Mouse (Mus musculus): Measurements from ENCODE around the gene Zfp281. TPM values are rescaled to one million over a fixed set of nuclear protein-coding genes. Genes with fewer than 3 reads are reported as not detected.

Gene Zfp281
- polyA plus RNA-seq, 1 experiment from 2014 or later: 20.6 TPM

DNA sequence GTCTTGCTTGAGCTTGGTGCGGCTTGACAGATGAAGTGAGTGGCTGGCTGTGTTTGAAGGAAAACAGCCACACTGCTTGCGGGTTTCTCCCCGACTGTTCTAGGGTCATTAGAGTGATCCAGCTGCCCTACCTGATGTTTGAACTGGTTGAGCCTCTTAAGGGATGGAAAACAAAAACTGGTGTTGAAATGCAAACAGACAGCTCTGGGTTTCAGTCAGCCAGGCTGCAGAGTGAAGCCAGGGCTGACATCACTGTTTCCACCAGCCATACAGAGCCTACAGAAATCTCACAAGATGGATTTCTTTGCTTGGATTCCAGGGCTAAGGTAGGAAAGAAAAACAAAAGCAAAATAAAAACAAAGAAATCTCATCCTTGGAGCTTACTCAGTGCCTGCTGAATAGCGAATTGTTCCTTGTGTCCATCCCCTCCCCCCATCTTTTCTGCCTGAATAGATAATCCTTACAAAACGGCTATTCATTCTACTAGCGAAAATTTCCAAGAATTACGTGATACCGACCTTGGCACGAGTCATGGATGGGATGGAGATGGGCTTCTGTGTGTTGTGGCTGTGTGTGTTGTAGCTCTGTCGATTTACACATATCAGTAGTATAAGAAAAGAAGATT, 37.4 kb downstream of the Zfp281 start:
- ATAC-seq (ENCODE audit: low FRiP score, low read depth): no peak
- no peaks in the 10 kb centered on the region for H3K36me3 ChIP-seq
- peak overlapping the region; percentile 15 for H3K4me2 ChIP-seq
- 18% methylated on average over 10 of the region's 10 CpGs for WGBS
- no peak overlapping the region for H3K4me3 ChIP-seq
- peaks cover 10% of the 10 kb centered on the region; the same call in 1 of the 2 replicates for H3K4me1 ChIP-seq (replicated peaks)
- H3K9me3 ChIP-seq: no peaks in the 10 kb centered on the region
- H3K9ac ChIP-seq: no peak overlapping the region
- no peaks in the 10 kb centered on the region for H3K27me3 ChIP-seq
- H3K27ac ChIP-seq (replicated peaks): no peak overlapping the region; the same call in 1 of the 2 replicates

DNA sequence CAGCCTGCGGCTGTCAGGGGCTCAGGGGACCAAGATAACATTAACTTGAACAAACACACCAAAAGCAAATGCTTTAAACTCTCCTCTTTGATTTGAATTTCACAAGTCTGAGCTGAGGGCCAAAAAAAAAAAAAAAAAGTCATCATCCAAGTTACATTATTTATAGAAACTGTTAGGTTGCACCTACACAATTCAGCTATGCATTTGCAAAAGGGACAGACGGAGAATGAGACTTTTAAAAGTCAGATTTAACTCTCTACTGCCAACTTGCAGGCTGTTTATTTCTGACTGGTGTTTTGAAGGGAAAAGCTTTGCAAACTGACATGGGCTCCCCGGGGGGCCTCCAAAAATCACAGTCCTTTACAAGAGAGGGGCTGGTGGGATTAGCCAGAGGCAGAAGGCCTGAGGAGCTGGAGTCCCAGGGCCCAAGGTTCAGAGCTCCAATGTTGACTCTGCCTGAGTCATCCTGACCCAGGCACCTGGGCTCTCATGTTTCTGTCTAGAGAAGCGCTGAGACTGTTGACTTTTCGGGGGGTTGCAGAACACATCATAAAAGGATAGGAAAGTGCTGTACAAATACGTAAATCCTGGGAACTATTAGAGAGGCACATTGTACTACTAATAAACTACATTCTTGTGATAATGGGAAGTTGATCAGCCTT, 40.4 kb downstream of the Zfp281 start:
- Histone ChIP-seq H3K4me1 (replicated peaks) (peaks cover 10% of the 10 kb centered on the region; the same call in 1 of the 2 replicates), H3K36me3 (no peaks in the 10 kb centered on the region), H3K9me3 (no peaks in the 10 kb centered on the region), H3K4me2 (no peak overlapping the region), H3K9ac (no peak overlapping the region), H3K27me3 (no peaks in the 10 kb centered on the region), H3K4me3 (no peak overlapping the region), H3K27ac (replicated peaks) (no peak overlapping the region)
- no peak for ATAC-seq (ENCODE audit: low FRiP score, low read depth)
- 65% methylated on average over 6 of the region's 6 CpGs for WGBS

DNA sequence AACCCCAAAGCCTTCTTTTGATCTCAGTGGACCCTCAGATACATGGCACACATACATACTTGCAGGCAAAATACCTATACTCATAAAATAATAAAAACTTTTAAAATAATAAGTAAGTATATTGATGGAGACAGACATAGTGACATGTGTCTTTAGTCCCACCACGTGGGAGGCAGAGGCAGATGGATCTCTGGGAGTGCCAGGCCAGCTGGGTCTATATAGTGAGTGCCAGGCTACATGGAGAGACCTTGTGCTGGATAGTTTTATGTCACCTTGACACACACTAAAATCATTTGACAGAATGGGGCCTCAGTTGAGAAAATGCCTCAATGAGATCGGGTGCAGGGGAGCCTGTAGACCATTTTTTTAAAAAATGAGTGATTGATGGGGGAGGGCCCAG, 41.8 kb downstream of the Zfp281 start:
- no peak overlapping the region for H3K4me3 ChIP-seq
- ATAC-seq (ENCODE audit: low FRiP score, low read depth): no peak
- peaks cover 6% of the 10 kb centered on the region; the same call in 1 of the 2 replicates for H3K4me1 ChIP-seq (replicated peaks)
- H3K9me3 ChIP-seq: no peaks in the 10 kb centered on the region
- no peaks in the 10 kb centered on the region for H3K36me3 ChIP-seq
- H3K27ac ChIP-seq (replicated peaks): no peak overlapping the region
- 70% methylated on average over 2 of the region's 2 CpGs for WGBS
- no peak overlapping the region for H3K9ac ChIP-seq
- H3K4me2 ChIP-seq: no peak overlapping the region
- H3K27me3 ChIP-seq: no peaks in the 10 kb centered on the region

DNA sequence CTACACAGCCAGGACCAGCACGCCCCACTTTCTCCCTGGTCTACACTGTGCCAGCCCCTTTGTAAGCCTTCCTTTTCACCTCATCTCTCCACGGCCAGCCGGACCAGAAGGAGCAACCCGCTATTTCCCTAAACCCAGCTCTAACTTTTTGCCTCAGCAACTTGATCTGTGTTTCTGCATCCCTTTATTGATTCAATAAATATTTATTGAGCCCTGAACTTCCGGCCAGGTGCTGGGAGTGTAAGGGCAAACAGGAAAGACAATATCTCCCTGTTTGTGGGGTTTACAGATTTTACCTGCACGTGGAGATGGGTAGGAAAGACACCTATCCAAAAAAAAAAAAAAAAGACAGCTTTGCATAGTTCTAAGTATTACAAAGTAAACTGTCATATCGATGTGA, 45.2 kb downstream of the Zfp281 start:
- H3K9me3 ChIP-seq: no peaks in the 10 kb centered on the region
- no peak overlapping the region for H3K9ac ChIP-seq
- H3K4me3 ChIP-seq: no peak overlapping the region
- 83% methylated on average over 7 of the region's 7 CpGs for WGBS
- peaks cover 5% of the 10 kb centered on the region; the same call in 1 of the 2 replicates for H3K4me1 ChIP-seq (replicated peaks)
- no peaks in the 10 kb centered on the region for H3K36me3 ChIP-seq
- no peaks in the 10 kb centered on the region for H3K27me3 ChIP-seq
- no peak for ATAC-seq (ENCODE audit: low FRiP score, low read depth)
- H3K4me2 ChIP-seq: no peak overlapping the region
- no peak overlapping the region for H3K27ac ChIP-seq (replicated peaks)

DNA sequence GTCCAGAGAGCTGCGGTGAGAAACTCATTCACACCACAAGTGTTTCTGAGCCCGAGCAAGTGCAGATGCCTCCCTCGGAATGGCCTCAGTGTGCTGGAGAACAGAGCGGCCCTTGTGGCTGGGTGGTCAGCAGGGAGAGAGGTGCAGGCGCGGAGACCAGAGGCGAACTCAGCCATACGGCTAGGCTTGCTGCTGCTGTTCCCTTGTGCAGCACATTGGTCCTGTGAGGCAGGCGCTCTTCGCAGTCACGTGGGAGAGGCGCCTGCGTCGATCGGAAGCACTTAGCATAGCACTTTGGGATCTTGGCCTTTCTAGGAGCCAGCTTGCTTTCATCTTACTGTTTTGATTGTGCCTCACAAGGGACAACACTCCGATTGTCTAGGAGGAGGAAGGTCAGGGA, 45.7 kb downstream of the Zfp281 start:
- Histone ChIP-seq H3K4me1 (replicated peaks) (peaks cover 9% of the 10 kb centered on the region), H3K27ac (replicated peaks) (no peak overlapping the region), H3K36me3 (no peaks in the 10 kb centered on the region), H3K9me3 (no peaks in the 10 kb centered on the region), H3K4me3 (no peak overlapping the region), H3K9ac (no peak overlapping the region), H3K27me3 (no peaks in the 10 kb centered on the region), H3K4me2 (peak overlapping the region; percentile 20)
- peak; percentile 51; the same call in 1 of the 2 replicates for ATAC-seq (ENCODE audit: low FRiP score, low read depth)
- WGBS: 44% methylated on average over 16 of the region's 16 CpGs

DNA sequence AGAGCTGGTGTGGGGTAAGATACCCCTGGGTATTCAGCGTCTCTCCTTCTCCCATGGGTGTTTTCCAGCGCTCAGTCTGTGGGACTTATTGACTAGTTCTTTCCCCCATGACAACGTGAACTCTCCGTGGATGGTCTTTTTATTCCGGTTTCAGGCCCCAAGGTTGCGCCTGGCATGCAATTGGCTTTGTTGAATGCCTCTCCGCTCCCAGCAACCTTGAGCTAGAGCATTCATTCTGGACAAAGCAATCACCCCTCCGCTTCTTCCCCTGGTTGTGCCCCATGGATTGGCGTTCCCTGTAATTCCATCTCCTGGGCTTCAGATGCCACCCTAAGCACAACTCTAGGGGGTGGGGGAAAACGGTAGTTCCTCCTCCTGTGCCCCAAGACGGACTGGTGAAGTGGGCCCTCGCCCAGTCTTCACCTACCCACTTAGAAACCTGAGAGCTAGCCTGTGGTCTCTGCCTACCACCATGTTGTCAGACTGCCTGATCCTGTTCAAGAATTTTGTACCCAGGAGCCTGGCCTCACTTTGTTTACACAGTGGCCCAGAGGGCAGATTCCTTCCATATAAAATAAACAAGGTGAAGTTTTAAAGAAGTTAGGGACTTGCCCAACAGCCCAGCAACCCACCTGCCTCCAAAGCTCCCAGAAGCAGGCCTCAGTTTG, 47.2 kb downstream of the Zfp281 start:
- no peak overlapping the region for H3K9ac ChIP-seq
- no peak overlapping the region for H3K27ac ChIP-seq (replicated peaks)
- 80% methylated on average over 12 of the region's 12 CpGs for WGBS
- H3K4me2 ChIP-seq: no peak overlapping the region
- H3K4me1 ChIP-seq (replicated peaks): peaks cover 10% of the 10 kb centered on the region
- no peak overlapping the region for H3K4me3 ChIP-seq
- H3K27me3 ChIP-seq: no peaks in the 10 kb centered on the region
- ATAC-seq (ENCODE audit: low FRiP score, low read depth): no peak
- no peaks in the 10 kb centered on the region for H3K36me3 ChIP-seq
- H3K9me3 ChIP-seq: no peaks in the 10 kb centered on the region

DNA sequence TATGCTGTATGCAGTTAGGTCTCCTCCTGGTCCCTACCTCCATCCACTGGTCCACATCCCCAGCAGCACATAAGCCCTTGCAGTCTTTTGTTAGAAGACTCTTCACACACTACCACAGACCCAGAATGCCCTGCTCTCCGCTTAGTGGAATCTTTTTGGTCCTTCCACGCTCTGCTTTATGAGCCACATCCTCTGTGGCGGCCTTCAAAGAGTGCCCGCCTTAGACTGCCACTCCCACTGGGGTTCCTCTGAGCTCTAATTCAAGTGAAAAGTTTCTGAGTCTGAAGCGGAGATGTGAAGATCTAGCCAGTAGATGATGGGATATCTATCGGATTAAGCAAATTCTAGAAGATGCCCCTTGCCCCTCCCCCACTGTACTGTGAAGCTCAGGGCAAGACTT, 47.9 kb downstream of the Zfp281 start:
- Histone ChIP-seq H3K4me2 (no peak overlapping the region), H3K9me3 (no peaks in the 10 kb centered on the region), H3K4me3 (no peak overlapping the region), H3K9ac (no peak overlapping the region), H3K4me1 (replicated peaks) (peaks cover 10% of the 10 kb centered on the region), H3K36me3 (no peaks in the 10 kb centered on the region), H3K27me3 (no peaks in the 10 kb centered on the region), H3K27ac (replicated peaks) (no peak overlapping the region)
- WGBS: 88% methylated on average over 6 of the region's 6 CpGs
- ATAC-seq (ENCODE audit: low FRiP score, low read depth): no peak

DNA sequence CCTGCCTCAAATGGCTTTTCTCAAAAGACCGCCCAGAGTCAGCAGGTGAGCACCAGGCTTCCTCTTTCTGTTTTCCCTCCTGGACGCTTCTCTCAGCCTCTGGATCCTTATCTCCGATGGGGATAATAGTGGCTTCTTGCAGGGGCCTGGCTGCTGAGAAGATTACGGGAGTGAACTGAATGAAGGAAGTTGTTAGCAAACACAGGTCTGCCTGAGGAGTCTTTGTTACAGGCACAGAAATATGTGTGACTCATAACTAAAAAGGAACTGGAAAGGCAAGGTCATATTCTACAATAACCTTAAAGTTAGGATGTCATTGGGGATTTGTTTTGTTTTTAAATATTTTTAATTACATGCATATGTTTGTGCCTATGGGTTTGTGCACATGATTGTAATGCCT, 48.6 kb downstream of the Zfp281 start:
- no peak for ATAC-seq (ENCODE audit: low FRiP score, low read depth)
- H3K27ac ChIP-seq (replicated peaks): no peak overlapping the region
- 71% methylated on average over 4 of the region's 4 CpGs for WGBS
- H3K36me3 ChIP-seq: no peaks in the 10 kb centered on the region
- no peak overlapping the region for H3K4me3 ChIP-seq
- no peak overlapping the region for H3K9ac ChIP-seq
- H3K4me2 ChIP-seq: no peak overlapping the region
- H3K4me1 ChIP-seq (replicated peaks): peaks cover 10% of the 10 kb centered on the region
- H3K27me3 ChIP-seq: no peaks in the 10 kb centered on the region
- no peaks in the 10 kb centered on the region for H3K9me3 ChIP-seq

DNA sequence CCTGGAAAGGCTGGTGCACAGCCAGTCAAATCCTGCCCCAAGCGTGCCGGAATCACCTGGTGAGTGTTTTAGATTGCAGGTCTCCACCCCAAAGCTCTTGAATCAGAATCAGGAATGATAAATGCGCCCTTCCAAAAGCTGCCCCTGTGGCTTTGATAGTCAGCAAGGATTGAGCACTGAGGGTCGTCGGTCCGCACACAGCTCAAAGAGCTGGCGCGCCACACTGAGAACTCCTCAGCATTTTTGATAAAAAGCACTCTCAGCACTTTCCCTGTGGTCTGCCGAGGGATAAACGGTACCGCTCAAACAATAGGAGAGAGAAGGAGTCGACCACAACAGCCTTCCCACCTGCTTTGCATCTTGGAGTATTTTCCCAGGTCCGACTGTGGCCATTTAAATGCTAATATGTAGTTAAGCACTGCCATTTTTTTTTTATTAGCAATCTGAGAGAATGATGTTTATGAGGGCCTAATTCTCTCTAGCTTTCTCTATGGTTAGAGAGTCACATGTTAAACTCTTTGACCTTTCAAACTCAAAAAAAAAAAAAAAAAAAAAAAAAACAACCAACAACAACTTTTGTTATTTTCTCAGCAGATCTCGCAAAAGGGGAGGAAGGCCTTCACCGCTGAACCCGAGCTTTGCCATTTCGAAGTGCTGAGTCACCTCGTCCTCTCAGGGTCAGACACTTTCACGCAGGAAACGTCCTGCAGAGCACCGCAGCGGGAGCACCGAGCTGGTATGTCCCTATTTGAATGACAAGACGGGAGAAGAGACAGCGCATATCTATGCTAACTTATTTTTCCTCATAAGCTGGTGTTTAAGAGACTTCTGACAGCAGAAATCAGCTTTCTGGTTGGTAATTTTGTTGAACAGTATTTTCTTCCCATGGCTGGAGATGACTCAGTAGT, 50.1 kb downstream of the Zfp281 start:
- Histone ChIP-seq H3K9ac (no peak overlapping the region), H3K27ac (replicated peaks) (no peak overlapping the region), H3K4me3 (no peak overlapping the region), H3K36me3 (no peaks in the 10 kb centered on the region), H3K27me3 (no peaks in the 10 kb centered on the region), H3K9me3 (no peaks in the 10 kb centered on the region), H3K4me1 (replicated peaks) (peaks cover 10% of the 10 kb centered on the region), H3K4me2 (no peak overlapping the region)
- WGBS: 16% methylated on average over 25 of the region's 25 CpGs
- ATAC-seq (ENCODE audit: low FRiP score, low read depth): no peak

DNA sequence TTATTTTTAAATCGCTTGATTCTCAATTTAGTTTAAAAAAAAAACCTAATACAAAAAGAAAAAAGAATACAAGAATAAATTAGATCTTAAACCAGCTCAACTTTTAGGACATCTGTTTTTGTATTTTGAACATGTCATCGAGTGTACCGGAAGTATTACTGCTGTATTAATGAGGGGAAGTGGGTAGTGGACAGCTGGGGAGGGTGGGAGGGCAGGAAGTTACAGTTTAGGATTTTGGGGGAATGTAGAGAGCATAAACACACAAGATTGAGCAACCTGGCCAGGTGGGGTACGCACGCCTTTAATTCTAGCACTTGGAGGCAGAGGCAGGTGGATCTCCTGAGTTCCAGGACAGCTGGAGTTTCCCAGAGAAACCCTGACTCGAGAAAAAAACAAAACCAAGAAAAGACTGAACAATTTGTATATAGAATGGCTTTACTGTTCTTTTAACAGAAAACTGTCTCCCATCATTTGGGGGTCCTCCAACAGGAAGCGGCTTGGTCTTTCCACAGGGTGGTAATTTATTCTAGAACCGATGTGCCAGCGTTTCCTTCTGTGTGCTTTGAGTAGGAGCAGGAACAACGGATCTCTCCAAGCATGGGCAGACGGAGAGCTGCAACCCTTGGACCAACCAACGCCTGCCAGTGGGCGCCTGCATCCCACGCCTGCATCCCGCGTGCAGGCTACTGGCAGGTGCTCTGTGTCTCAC, 51.2 kb downstream of the Zfp281 start:
- no peaks in the 10 kb centered on the region for H3K9me3 ChIP-seq
- no peaks in the 10 kb centered on the region for H3K36me3 ChIP-seq
- no peaks in the 10 kb centered on the region for H3K27me3 ChIP-seq
- H3K9ac ChIP-seq: no peak overlapping the region
- H3K27ac ChIP-seq (replicated peaks): no peak overlapping the region
- H3K4me2 ChIP-seq: no peak overlapping the region
- ATAC-seq (ENCODE audit: low FRiP score, low read depth): no peak
- H3K4me3 ChIP-seq: no peak overlapping the region
- peaks cover 10% of the 10 kb centered on the region for H3K4me1 ChIP-seq (replicated peaks)
- 88% methylated on average over 16 of the region's 16 CpGs for WGBS

DNA sequence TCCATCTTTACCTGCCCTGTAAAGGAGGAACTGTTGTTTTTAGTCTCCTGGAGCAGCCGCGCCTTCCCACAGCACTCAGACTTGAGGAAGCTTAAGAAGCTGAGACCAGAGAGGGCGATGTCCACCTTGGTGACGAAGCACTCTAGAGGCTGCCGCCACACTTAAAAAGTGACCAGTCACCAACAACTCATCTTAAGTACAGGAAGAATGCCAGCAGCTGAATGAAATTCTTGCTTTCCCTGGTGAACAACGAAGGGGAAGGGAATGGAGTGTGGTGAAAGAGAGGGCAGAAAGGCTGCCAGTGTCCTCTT, 51.7 kb downstream of the Zfp281 start:
- Histone ChIP-seq H3K9me3 (no peaks in the 10 kb centered on the region), H3K9ac (no peak overlapping the region), H3K36me3 (no peaks in the 10 kb centered on the region), H3K27me3 (no peaks in the 10 kb centered on the region), H3K4me2 (no peak overlapping the region), H3K27ac (replicated peaks) (no peak overlapping the region), H3K4me3 (no peak overlapping the region), H3K4me1 (replicated peaks) (peaks cover 10% of the 10 kb centered on the region)
- no peak for ATAC-seq (ENCODE audit: low FRiP score, low read depth)
- WGBS: 84% methylated on average over 6 of the region's 6 CpGs

Data from hindbrain, embryonic 15.5 days (tissue).